Mouse (Mus musculus) megakaryocyte, embryonic 14.5 days (primary cell): ENCODE measurements at regions not wholly inside any gene's neighbourhood (a gene's known extent, or its start where the extent isn't known, plus 50 kb on each side); places are given as distances from the start of the nearest gene placed in this dataset.
A peak's percentile ranks its signal among the peaks of the same experiment; 100 is the strongest.

ENCODE experiments used
- H3K27me3 ChIP-seq: replicated peaks from 2 replicates; pipeline ENCODE3; 2012; ENCODE audit warnings: inconsistent platforms
- H3K36me3 ChIP-seq: replicated peaks from 2 replicates; pipeline ENCODE3; 2012; ENCODE audit warnings: low read length, inconsistent platforms, mixed read lengths
- H3K4me1 ChIP-seq: 2 replicates; pipeline ENCODE4 v1.6.1; 2012; ENCODE audit warnings: inconsistent platforms
- H3K4me3 ChIP-seq: replicated peaks from 2 replicates; pipeline ENCODE3; 2012; ENCODE audit warnings: moderate library complexity, mild to moderate bottlenecking, inconsistent platforms
- H3K9me3 ChIP-seq: 2 replicates; pipeline ENCODE4 v1.6.1; 2012; ENCODE audit warnings: inconsistent platforms
- FLI1 ChIP-seq: IDR thresholded peaks from 2 replicates; pipeline ENCODE4 v1.6.1; 2012; ENCODE audit warnings: low read length, inconsistent platforms, mixed read lengths
- GATA1 ChIP-seq: IDR thresholded peaks from 3 replicates; pipeline ENCODE4 v1.6.1; 2012; ENCODE audit warnings: mixed read lengths, low read length, inconsistent platforms, borderline replicate concordance

GRCm38 (mm10) chr4:134990651-134991050 lies 60.0 kb downstream of the Syf2 start:
- H3K4me1 ChIP-seq: peaks cover 46% of the 10 kb centered on the region
- H3K27me3 ChIP-seq: peaks cover 35% of the 10 kb centered on the region
- peaks cover 18% of the 10 kb centered on the region for H3K9me3 ChIP-seq
- no peak overlapping the region for H3K4me3 ChIP-seq
- TF ChIP-seq FLI1 (no peak), GATA1 (no peak)
- no peaks in the 10 kb centered on the region for H3K36me3 ChIP-seq

- Histone ChIP-seq H3K36me3 (peaks cover 5% of the 10 kb centered on the region), H3K4me3 (peak overlapping the region; percentile 6), H3K9me3 (peaks cover 23% of the 10 kb centered on the region), H3K4me1 (peaks cover 56% of the 10 kb centered on the region), H3K27me3 (peaks cover 33% of the 10 kb centered on the region)
- TF ChIP-seq GATA1 (no peak), FLI1 (no peak)
Observed at GRCm38 (mm10) chr4:134993526-134994122, 62.9 kb downstream of the Syf2 start.

GRCm38 (mm10) chr4:134994205-134994604 lies 63.5 kb downstream of the Syf2 start:
- TF ChIP-seq GATA1 (no peak), FLI1 (no peak)
- peak overlapping the region; percentile 23 for H3K4me3 ChIP-seq
- peaks cover 23% of the 10 kb centered on the region for H3K9me3 ChIP-seq
- H3K4me1 ChIP-seq: peaks cover 60% of the 10 kb centered on the region
- peaks cover 33% of the 10 kb centered on the region for H3K27me3 ChIP-seq
- peaks cover 5% of the 10 kb centered on the region for H3K36me3 ChIP-seq

GRCm38 (mm10) chr4:134994648-134995047 lies 64.0 kb downstream of the Syf2 start:
- peaks cover 5% of the 10 kb centered on the region for H3K36me3 ChIP-seq
- TF ChIP-seq FLI1: no peak
- TF ChIP-seq GATA1: no peak
- H3K4me3 ChIP-seq: no peak overlapping the region
- H3K9me3 ChIP-seq: peaks cover 23% of the 10 kb centered on the region
- peaks cover 60% of the 10 kb centered on the region for H3K4me1 ChIP-seq
- peaks cover 33% of the 10 kb centered on the region for H3K27me3 ChIP-seq

GRCm38 (mm10) chr4:134995052-134995451 lies 64.4 kb downstream of the Syf2 start:
- H3K36me3 ChIP-seq: peaks cover 5% of the 10 kb centered on the region
- H3K9me3 ChIP-seq: peaks cover 23% of the 10 kb centered on the region
- peaks cover 30% of the 10 kb centered on the region for H3K27me3 ChIP-seq
- no peak overlapping the region for H3K4me3 ChIP-seq
- H3K4me1 ChIP-seq: peaks cover 60% of the 10 kb centered on the region
- TF ChIP-seq FLI1: no peak
- TF ChIP-seq GATA1: no peak

GRCm38 (mm10) chr4:134996121-134996520 lies 65.4 kb downstream of the Syf2 start:
- H3K27me3 ChIP-seq: peaks cover 28% of the 10 kb centered on the region
- peaks cover 17% of the 10 kb centered on the region for H3K9me3 ChIP-seq
- H3K4me3 ChIP-seq: no peak overlapping the region
- H3K4me1 ChIP-seq: peaks cover 63% of the 10 kb centered on the region
- no peak for TF ChIP-seq GATA1
- no peak for TF ChIP-seq FLI1
- peaks cover 5% of the 10 kb centered on the region for H3K36me3 ChIP-seq

- H3K9me3 ChIP-seq: peaks cover 5% of the 10 kb centered on the region; the same call in 1 of the 2 replicates
- peaks cover 67% of the 10 kb centered on the region for H3K4me1 ChIP-seq
- H3K36me3 ChIP-seq: peaks cover 5% of the 10 kb centered on the region
- TF ChIP-seq GATA1 (no peak), FLI1 (no peak)
- H3K4me3 ChIP-seq: peak overlapping the region; percentile 78
- H3K27me3 ChIP-seq: peaks cover 15% of the 10 kb centered on the region
Observed at GRCm38 (mm10) chr4:134997461-134998434, 67.0 kb downstream of the Syf2 start.

GRCm38 (mm10) chr4:134998928-134999658 lies 68.4 kb downstream of the Syf2 start:
- no peak overlapping the region for H3K4me3 ChIP-seq
- peaks cover 5% of the 10 kb centered on the region for H3K36me3 ChIP-seq
- peaks cover 3% of the 10 kb centered on the region for H3K27me3 ChIP-seq
- TF ChIP-seq GATA1: no peak
- TF ChIP-seq FLI1: no peak
- H3K9me3 ChIP-seq: peaks cover 5% of the 10 kb centered on the region; the same call in 1 of the 2 replicates
- H3K4me1 ChIP-seq: peaks cover 67% of the 10 kb centered on the region

GRCm38 (mm10) chr4:135002091-135002925 lies 71.6 kb downstream of the Syf2 start:
- peaks cover 69% of the 10 kb centered on the region for H3K4me1 ChIP-seq
- TF ChIP-seq FLI1 (no peak), GATA1 (no peak)
- H3K4me3 ChIP-seq: no peak overlapping the region
- peaks cover 5% of the 10 kb centered on the region for H3K36me3 ChIP-seq
- H3K9me3 ChIP-seq: peaks cover 5% of the 10 kb centered on the region; the same call in 1 of the 2 replicates
- peaks cover 2% of the 10 kb centered on the region for H3K27me3 ChIP-seq
